Mouse (Mus musculus) neural tube, embryonic 15.5 days (tissue): ENCODE measurements around the gene Ubap1l. TPM values are rescaled to one million over a fixed set of nuclear protein-coding genes. Genes with fewer than 3 reads are reported as not detected.
A peak's percentile ranks its signal among the peaks of the same experiment; 100 is the strongest.

ENCODE experiments used
- ATAC-seq: fragments of 200-750 bp; cut with Nextera tagmentation; 2 replicates; pipeline ENCODE4 v1.8.0; 2017; ENCODE audit warnings: mild to moderate bottlenecking, moderate TSS enrichment, moderate library complexity; ENCODE audit not compliant: low FRiP score
- H3K27ac ChIP-seq: fragments of 300-500 bp; sonication (generic); replicated peaks from 2 replicates; pipeline ENCODE4 v1.5.1; 2015; ENCODE audit warnings: mild to moderate bottlenecking, inconsistent platforms
- H3K27me3 ChIP-seq: fragments of 300-500 bp; sonication (generic); replicated peaks from 2 replicates; pipeline ENCODE4 v1.6.1; 2015; ENCODE audit warnings: inconsistent platforms
- H3K36me3 ChIP-seq: fragments of 300-500 bp; sonication (generic); 2 replicates; pipeline ENCODE4 v1.6.1; 2015; ENCODE audit warnings: inconsistent platforms
- H3K4me1 ChIP-seq: fragments of 300-500 bp; sonication (generic); 2 replicates; pipeline ENCODE4 v1.6.1; 2015; ENCODE audit warnings: inconsistent platforms
- H3K4me2 ChIP-seq: fragments of 300-500 bp; sonication (generic); 2 replicates; pipeline ENCODE4 v1.6.1; 2015; ENCODE audit warnings: inconsistent platforms, mild to moderate bottlenecking, moderate library complexity
- H3K4me3 ChIP-seq: fragments of 300-500 bp; sonication (generic); replicated peaks from 2 replicates; pipeline ENCODE4 v1.5.1; 2015; ENCODE audit warnings: mild to moderate bottlenecking, inconsistent platforms
- H3K9ac ChIP-seq: fragments of 300-500 bp; sonication (generic); replicated peaks from 2 replicates; pipeline ENCODE4 v1.6.1; 2015; ENCODE audit warnings: mild to moderate bottlenecking, inconsistent platforms
- H3K9me3 ChIP-seq: fragments of 300-500 bp; sonication (generic); replicated peaks from 2 replicates; pipeline ENCODE4 v1.6.1; 2016; ENCODE audit warnings: inconsistent platforms
- WGBS: fragments of 180-500 bp; shearing (Covaris S2); methylation state at CpG from one replicate; pipeline ENCODE4 v1.1.7; 2015; ENCODE audit warnings: mixed read lengths; 5-methylcytosine and 5-hydroxymethylcytosine counted together
- polyA plus RNA-seq: library from polyadenylated mRNA; unstranded; fragments of >200 nt; fragmentation: Nextera tagmentation; extraction: Ambion mirVana; gene quantifications from 2 replicates; pipeline ENCODE4 v1.2.1, GENCODE M21; 2015

Gene Ubap1l
- polyA plus RNA-seq, 1 experiment from 2014 or later, result 3.6 TPM

DNA sequence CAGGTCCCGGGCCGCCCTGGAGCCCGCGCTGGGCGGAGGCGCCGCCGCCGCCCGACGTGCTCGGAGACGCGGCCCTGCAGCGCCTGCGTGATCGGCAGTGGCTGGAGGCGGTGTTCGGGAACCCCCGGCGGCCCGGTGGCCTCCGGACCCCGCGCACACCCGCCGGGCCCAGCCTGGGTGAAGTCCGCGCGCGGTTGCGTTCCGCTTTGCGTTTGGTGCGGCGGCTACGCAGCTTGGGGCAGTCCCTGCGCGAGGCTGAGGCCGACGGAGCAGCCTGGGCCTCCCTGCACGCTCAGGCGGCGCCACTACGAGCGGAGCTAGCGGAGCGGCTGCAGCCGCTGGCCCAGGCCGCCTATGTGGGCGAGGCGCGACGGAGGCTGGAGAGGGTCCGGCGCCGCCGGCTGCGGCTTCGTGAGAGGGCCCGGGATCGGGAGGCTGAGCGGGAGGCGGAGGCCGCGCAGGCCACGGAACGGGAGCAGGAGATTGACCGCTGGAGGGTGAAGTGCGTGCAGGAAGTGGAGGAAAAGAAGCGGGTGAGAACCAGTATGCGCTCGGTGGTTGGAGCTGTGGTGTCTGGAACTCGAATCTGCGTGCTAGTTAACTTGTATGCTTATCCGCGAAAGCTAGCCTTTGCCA, 14.2 kb upstream of the Ubap1l start:
- Histone ChIP-seq H3K9ac (peak overlapping the region; percentile 94), H3K27me3 (no peaks in the 10 kb centered on the region), H3K36me3 (no peaks in the 10 kb centered on the region), H3K4me1 (peaks cover 32% of the 10 kb centered on the region), H3K27ac (peak overlapping the region; percentile 95), H3K4me2 (peak overlapping the region; percentile 85), H3K9me3 (no peaks in the 10 kb centered on the region), H3K4me3 (peak overlapping the region; percentile 73)
- ATAC-seq, result peak; percentile 63
- WGBS, result under 1% methylated on average over 76 of the region's 77 CpGs

DNA sequence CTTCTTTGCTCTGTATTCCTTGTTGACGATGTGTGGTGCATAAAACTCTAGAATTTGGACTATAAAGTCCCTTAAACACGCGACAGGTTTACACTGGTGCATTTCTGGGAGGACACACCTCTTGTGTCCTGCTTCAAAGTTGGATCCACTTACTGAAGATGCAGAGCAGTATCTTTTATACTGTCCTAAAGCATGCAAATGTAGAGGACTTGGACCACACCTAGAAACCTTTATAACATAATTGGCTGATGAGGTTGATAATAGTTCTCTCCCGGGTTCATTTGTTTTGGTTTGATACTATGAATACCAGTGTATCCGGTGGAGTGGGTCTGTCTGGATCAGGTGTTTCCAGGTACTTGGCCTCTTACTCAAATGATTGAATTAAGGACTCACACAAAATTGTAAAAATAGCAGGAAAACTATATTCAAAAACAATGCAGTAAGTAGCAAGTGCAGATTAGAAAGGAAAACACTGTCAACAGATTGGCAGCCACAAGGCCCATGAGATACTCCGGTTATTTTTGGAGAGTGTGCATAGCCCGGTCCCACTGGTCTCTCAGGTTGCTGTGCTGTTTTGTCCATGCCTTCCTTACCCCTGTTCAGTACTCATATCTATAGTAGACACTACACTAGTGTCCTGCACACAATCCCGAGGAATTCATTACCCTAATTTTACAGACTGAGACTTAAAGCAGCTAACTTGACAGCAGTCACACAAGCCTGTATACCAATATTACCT, 13.6 kb upstream of the Ubap1l start:
- 50% methylated on average over 8 of the region's 8 CpGs for WGBS
- H3K36me3 ChIP-seq, result no peaks in the 10 kb centered on the region
- no peak overlapping the region; the same call in 1 of the 2 replicates for H3K27ac ChIP-seq
- H3K4me1 ChIP-seq, result peaks cover 32% of the 10 kb centered on the region
- H3K27me3 ChIP-seq, result no peaks in the 10 kb centered on the region
- peak overlapping the region; percentile 94 for H3K9ac ChIP-seq
- no peaks in the 10 kb centered on the region for H3K9me3 ChIP-seq
- peak overlapping the region; percentile 85 for H3K4me2 ChIP-seq
- H3K4me3 ChIP-seq, result peak overlapping the region; percentile 73
- no peak for ATAC-seq

- no peaks in the 10 kb centered on the region for H3K27me3 ChIP-seq
- peaks cover 13% of the 10 kb centered on the region for H3K4me1 ChIP-seq
- no peak overlapping the region for H3K4me2 ChIP-seq
- H3K9me3 ChIP-seq, result no peaks in the 10 kb centered on the region
- peaks cover 40% of the 10 kb centered on the region for H3K36me3 ChIP-seq
- ATAC-seq, result no peak
- no peak overlapping the region for H3K27ac ChIP-seq
- H3K4me3 ChIP-seq, result no peak overlapping the region
- WGBS, result 90% methylated on average over 5 of the region's 5 CpGs
- H3K9ac ChIP-seq, result no peak overlapping the region
Measured at GRCm38 (mm10) chr9:65353251-65353650, 7.6 kb upstream of the Ubap1l start.

- Histone ChIP-seq H3K27ac (no peak overlapping the region), H3K9me3 (no peaks in the 10 kb centered on the region), H3K27me3 (no peaks in the 10 kb centered on the region), H3K4me1 (no peaks in the 10 kb centered on the region; the same call in 1 of the 2 replicates), H3K4me2 (no peak overlapping the region), H3K9ac (no peak overlapping the region), H3K4me3 (no peak overlapping the region), H3K36me3 (peaks cover 70% of the 10 kb centered on the region)
- ATAC-seq, result no peak
- 93% methylated on average over 7 of the region's 7 CpGs for WGBS
Measured at GRCm38 (mm10) chr9:65356561-65356960, 4.3 kb upstream of the Ubap1l start.

GRCm38 (mm10) chr9:65356971-65357370, 3.9 kb upstream of the Ubap1l start:
- H3K4me3 ChIP-seq, result no peak overlapping the region
- WGBS, result 94% methylated on average over 2 of the region's 2 CpGs
- H3K27me3 ChIP-seq, result no peaks in the 10 kb centered on the region
- H3K9me3 ChIP-seq, result no peaks in the 10 kb centered on the region
- ATAC-seq, result no peak
- H3K4me2 ChIP-seq, result no peak overlapping the region
- H3K9ac ChIP-seq, result no peak overlapping the region
- no peak overlapping the region for H3K27ac ChIP-seq
- peaks cover 75% of the 10 kb centered on the region for H3K36me3 ChIP-seq
- no peaks in the 10 kb centered on the region; the same call in 1 of the 2 replicates for H3K4me1 ChIP-seq

DNA sequence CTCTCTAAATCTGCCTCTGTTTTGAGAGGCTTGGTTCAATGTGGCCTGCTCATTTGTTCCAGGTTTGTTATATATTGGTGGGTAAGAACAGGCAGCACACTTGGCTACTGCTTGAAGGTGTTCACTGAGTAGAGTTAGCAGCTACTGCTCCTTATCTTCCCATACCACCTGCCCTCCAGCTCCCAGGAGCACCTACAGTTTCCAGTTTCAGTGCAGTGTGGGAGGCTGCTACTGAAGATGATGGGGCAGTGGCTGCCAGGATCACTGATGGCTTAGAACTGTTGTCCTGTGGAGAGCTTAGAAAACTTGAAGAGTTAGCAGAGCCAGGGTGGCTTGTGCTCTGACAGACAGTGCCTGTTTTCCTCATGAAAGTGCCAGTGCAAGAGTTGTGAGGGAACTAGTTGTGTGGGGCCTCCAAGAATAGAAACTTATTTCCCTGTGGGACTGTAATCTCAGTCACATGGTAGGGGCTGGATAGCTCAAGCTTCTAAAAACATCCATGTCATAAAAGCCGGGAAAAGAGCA, 1.8 kb upstream of the Ubap1l start:
- WGBS, result 90% methylated on average over 1 of the region's 1 CpGs
- no peak for ATAC-seq

DNA sequence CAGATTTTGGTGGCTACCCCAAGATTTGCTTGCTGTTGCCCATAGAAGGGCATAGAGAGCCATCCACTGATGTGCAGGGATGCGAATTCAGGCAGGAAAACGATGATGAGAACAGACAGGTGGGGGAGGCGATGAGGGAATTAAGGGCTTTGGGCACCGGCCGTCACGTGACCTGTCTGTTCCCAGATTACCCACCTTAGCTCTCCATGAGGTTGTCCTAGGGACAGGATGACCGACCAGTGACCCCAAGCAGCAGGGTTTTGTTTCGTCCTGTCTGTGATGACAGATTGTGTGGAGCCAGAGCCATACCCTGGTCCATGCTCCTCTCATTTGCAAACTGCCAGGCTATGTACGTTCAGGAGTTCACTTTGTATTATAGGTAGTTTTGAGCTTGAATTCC, 2.8 kb downstream of the Ubap1l start:
- Histone ChIP-seq H3K9ac (no peak overlapping the region), H3K4me3 (no peak overlapping the region), H3K4me2 (no peak overlapping the region), H3K27ac (no peak overlapping the region), H3K9me3 (no peaks in the 10 kb centered on the region), H3K4me1 (no peaks in the 10 kb centered on the region), H3K27me3 (no peaks in the 10 kb centered on the region), H3K36me3 (peaks cover 57% of the 10 kb centered on the region)
- ATAC-seq, result no peak
- 65% methylated on average over 9 of the region's 9 CpGs for WGBS

More for the DNA sequence above, 1.8 kb upstream of the Ubap1l start:
- Histone ChIP-seq H3K4me3 (no peak overlapping the region), H3K9me3 (no peaks in the 10 kb centered on the region), H3K27ac (no peak overlapping the region), H3K9ac (no peak overlapping the region), H3K4me1 (no peaks in the 10 kb centered on the region), H3K36me3 (peaks cover 84% of the 10 kb centered on the region), H3K27me3 (no peaks in the 10 kb centered on the region), H3K4me2 (no peak overlapping the region)

- Histone ChIP-seq H3K4me2 (no peak overlapping the region), H3K36me3 (peaks cover 45% of the 10 kb centered on the region), H3K9me3 (no peaks in the 10 kb centered on the region), H3K4me1 (no peaks in the 10 kb centered on the region), H3K27ac (no peak overlapping the region), H3K9ac (no peak overlapping the region), H3K27me3 (no peaks in the 10 kb centered on the region), H3K4me3 (no peak overlapping the region)
- ATAC-seq, result no peak
- 91% methylated on average over 7 of the region's 7 CpGs for WGBS
Measured at GRCm38 (mm10) chr9:65365721-65366120, 4.9 kb downstream of the Ubap1l start.

DNA sequence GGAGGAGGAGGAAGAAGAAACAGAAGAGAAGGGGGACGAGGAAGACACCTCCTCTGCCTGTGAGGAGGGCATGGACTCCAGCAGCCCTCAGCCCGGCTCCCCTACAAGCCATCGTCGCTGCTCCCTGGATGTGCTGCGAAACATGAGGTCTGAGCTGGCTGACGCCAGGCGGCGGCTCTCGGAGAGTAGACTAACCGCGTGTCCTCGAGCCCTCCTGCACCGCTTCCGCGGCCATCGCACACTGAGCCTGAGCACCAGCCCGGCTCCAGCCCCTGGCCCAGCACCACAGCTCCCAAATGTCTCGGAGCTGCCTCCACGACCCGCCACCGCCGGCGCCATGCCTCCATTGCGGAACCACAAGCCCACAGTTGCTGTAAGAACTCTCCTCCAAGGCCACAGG, 10.9 kb downstream of the Ubap1l start:
- no peaks in the 10 kb centered on the region for H3K4me1 ChIP-seq
- H3K4me3 ChIP-seq, result no peak overlapping the region
- H3K9me3 ChIP-seq, result no peaks in the 10 kb centered on the region
- 83% methylated on average over 24 of the region's 24 CpGs for WGBS
- H3K9ac ChIP-seq, result no peak overlapping the region
- no peaks in the 10 kb centered on the region for H3K27me3 ChIP-seq
- no peak overlapping the region for H3K4me2 ChIP-seq
- peaks cover 22% of the 10 kb centered on the region for H3K36me3 ChIP-seq
- no peak for ATAC-seq
- no peak overlapping the region for H3K27ac ChIP-seq

- 73% methylated on average over 4 of the region's 4 CpGs for WGBS
Measured at GRCm38 (mm10) chr9:65372449-65372848, 11.6 kb downstream of the Ubap1l start.

DNA sequence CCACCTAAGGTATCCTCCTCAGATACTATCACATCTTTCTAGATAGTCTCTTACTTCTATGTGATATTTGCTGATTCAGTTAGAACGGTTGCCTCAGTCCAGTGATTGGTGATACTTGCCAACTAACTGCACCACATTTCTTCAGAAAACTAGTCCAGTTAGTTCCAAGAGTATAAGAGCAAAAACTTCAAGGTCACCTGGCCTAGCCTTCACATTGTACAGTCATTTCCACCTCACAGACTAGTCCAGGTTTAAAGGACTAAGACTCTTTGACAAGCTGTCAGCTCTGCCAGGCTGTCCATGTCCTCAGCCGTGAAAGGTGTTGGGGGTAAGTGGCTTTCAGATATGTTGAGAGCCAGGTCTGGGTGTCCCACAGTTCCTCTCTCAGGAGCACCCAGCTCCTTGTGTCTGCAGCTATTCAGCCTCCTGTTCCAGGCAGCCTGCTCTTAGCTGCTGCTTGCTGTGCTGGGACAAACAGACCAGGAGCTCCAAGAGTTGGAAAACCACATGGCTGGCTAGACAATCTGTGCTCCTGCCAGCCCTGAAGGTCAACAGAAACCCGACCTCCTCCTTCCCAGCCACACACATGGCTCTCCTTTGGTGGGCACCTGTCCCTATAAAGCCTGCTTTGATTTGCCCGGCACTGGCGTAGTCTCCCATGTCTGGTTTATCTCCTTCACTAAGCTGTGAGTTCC, 13.8 kb downstream of the Ubap1l start:
- Histone ChIP-seq H3K4me2 (no peak overlapping the region), H3K9ac (no peak overlapping the region), H3K27ac (no peak overlapping the region), H3K27me3 (no peaks in the 10 kb centered on the region), H3K4me1 (no peaks in the 10 kb centered on the region), H3K9me3 (no peaks in the 10 kb centered on the region), H3K36me3 (peaks cover 20% of the 10 kb centered on the region), H3K4me3 (no peak overlapping the region)
- no peak for ATAC-seq
- WGBS, result 90% methylated on average over 5 of the region's 5 CpGs

More at GRCm38 (mm10) chr9:65372449-65372848, 11.6 kb downstream of the Ubap1l start:
- H3K4me1 ChIP-seq, result no peaks in the 10 kb centered on the region
- H3K4me3 ChIP-seq, result no peak overlapping the region
- no peak overlapping the region for H3K27ac ChIP-seq
- no peak for ATAC-seq
- no peak overlapping the region for H3K4me2 ChIP-seq
- H3K9ac ChIP-seq, result no peak overlapping the region
- H3K9me3 ChIP-seq, result no peaks in the 10 kb centered on the region
- H3K27me3 ChIP-seq, result no peaks in the 10 kb centered on the region
- peaks cover 25% of the 10 kb centered on the region for H3K36me3 ChIP-seq
